In the genomic region with DNA sequence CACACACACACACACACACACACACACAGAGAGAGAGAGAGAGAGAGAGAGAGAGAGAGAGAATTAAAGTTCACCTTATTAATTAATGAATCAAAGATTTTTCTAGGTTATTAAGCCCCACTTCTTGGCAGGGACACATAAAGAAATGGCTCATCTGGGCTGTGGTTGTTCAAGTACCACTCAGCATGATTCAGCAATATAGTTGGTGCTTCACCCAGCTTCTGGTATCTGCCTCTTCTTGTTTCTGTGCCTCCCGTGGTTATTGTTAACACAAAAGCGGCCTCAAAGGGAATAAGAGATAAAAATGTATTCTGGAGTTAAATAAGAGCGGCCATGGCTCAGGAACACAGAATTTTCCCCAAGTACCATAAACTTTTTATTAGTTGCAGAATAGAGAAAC, we compare ENCODE assay signal across 16 mouse cellular contexts. TPM values are rescaled to one million over a fixed set of nuclear protein-coding genes. Genes with fewer than 3 reads are reported as not detected.
DNase-seq lines count a peak whose midpoint lies in the region; ATAC-seq and TF ChIP-seq lines count a peak whose summit lies in the region.
"Had no signal": no experiment of that assay in that cellular context is flagged by ENCODE, and none has a peak within 500 bp of the region (broad histone marks: within the 10 kb centered on the region; RNA-seq: fewer than 3 reads in every experiment).

No protein-coding gene starts in this region.

- H3K4me1 ChIP-seq in megakaryocyte, embryonic 14.5 days: peaks cover 55% of the 10 kb centered on the region
- peaks cover 25% of the 10 kb centered on the region for H3K4me1 ChIP-seq in liver, embryonic 13.5 days (replicated peaks)
- H3K4me1 ChIP-seq in hindbrain, postnatal 0 days (ENCODE audit: insufficient read depth, low read length): no peaks in the 10 kb centered on the region
- H3K4me1 ChIP-seq: forebrain, embryonic 12.5 days had no signal

- H3K9me3 ChIP-seq in megakaryocyte, embryonic 14.5 days: no peaks in the 10 kb centered on the region
- H3K9me3 ChIP-seq in liver, embryonic 13.5 days (replicated peaks): no peaks in the 10 kb centered on the region
- no peaks in the 10 kb centered on the region for H3K9me3 ChIP-seq in hindbrain, postnatal 0 days (ENCODE audit: low read length)
- H3K9me3 ChIP-seq: embryonic facial prominence, embryonic 12.5 days; forebrain, embryonic 12.5 days; hindbrain, embryonic 13.5 days; lung, embryonic 15.5 days; midbrain, embryonic 13.5 days had no signal

- TF ChIP-seq CTCF in hindbrain, postnatal 0 days (IDR thresholded peaks at IDR 0.05; ENCODE audit: low read depth): no peak

- peak overlapping the region; percentile 39; the same call in 1 of the 2 replicates for H3K9ac ChIP-seq in liver, embryonic 13.5 days
- H3K9ac ChIP-seq in hindbrain, postnatal 0 days (replicated peaks; ENCODE audit: low read length): no peak overlapping the region
- H3K9ac ChIP-seq: embryonic facial prominence, embryonic 12.5 days; forebrain, embryonic 12.5 days; hindbrain, embryonic 13.5 days; lung, embryonic 15.5 days; midbrain, embryonic 13.5 days had no signal

- 18% methylated on average over 3 of the region's 3 CpGs for WGBS in liver, embryonic 13.5 days (ENCODE audit: insufficient replicate concordance)
- WGBS in hindbrain, postnatal 0 days: 78% methylated on average over 3 of the region's 3 CpGs

- H3K4me3 ChIP-seq in megakaryocyte, embryonic 14.5 days (replicated peaks): peak overlapping the region; percentile 89
- H3K4me3 ChIP-seq in liver, embryonic 13.5 days (replicated peaks): no peak overlapping the region; the same call in 1 of the 2 replicates
- H3K4me3 ChIP-seq in hindbrain, postnatal 0 days (ENCODE audit: low read length): no peak overlapping the region
- H3K4me3 ChIP-seq: embryonic facial prominence, embryonic 12.5 days; forebrain, embryonic 12.5 days; hindbrain, embryonic 13.5 days; lung, embryonic 15.5 days; midbrain, embryonic 13.5 days had no signal

- H3K36me3 ChIP-seq in megakaryocyte, embryonic 14.5 days (replicated peaks; ENCODE audit: low read length): no peaks in the 10 kb centered on the region
- no peaks in the 10 kb centered on the region for H3K36me3 ChIP-seq in liver, embryonic 13.5 days
- H3K36me3 ChIP-seq in hindbrain, postnatal 0 days (ENCODE audit: insufficient read depth, low read length): no peaks in the 10 kb centered on the region
- H3K36me3 ChIP-seq: embryonic facial prominence, embryonic 12.5 days; forebrain, embryonic 12.5 days; hindbrain, embryonic 13.5 days; lung, embryonic 15.5 days; midbrain, embryonic 13.5 days had no signal

- DNase-seq in liver, embryonic 13.5 days: peak; percentile 27
- no peak for DNase-seq in adrenal gland, postnatal 14 days
- no peak for DNase-seq in hindbrain, postnatal 0 days (ENCODE audit: low spot score)
- DNase-seq in layer of hippocampus, postnatal 10 days (ENCODE audit: low spot score in 2 of 2): no peak
- DNase-seq: cerebellum, adult 11-12 months; left cerebral cortex, postnatal 4 days; spleen, adult 18-20 months had no signal

- no peak for ATAC-seq in megakaryocyte, adult 5-6 weeks (ENCODE audit: poor library complexity, severe bottlenecking)
- ATAC-seq in common myeloid progenitor, adult 5-6 weeks (replicated peaks; ENCODE audit: low read depth, poor library complexity, severe bottlenecking): peak; percentile 95
- ATAC-seq in liver, embryonic 13.5 days (ENCODE audit: low read depth): peak; percentile 83
- ATAC-seq in hindbrain, postnatal 0 days: no peak
- ATAC-seq: CD4-positive, CD25-positive, alpha-beta regulatory T cell, adult 4 months; midbrain, embryonic 13.5 days had no signal

- peaks cover 2% of the 10 kb centered on the region for H3K27me3 ChIP-seq in megakaryocyte, embryonic 14.5 days (replicated peaks)
- peaks cover 3% of the 10 kb centered on the region; the same call in 1 of the 2 replicates for H3K27me3 ChIP-seq in liver, embryonic 13.5 days
- H3K27me3 ChIP-seq in hindbrain, postnatal 0 days (ENCODE audit: insufficient read depth, low read length): no peaks in the 10 kb centered on the region
- H3K27me3 ChIP-seq: embryonic facial prominence, embryonic 12.5 days; forebrain, embryonic 12.5 days; hindbrain, embryonic 13.5 days; lung, embryonic 15.5 days; midbrain, embryonic 13.5 days had no signal

- no peak overlapping the region; the same call in 1 of the 2 replicates for H3K27ac ChIP-seq in liver, embryonic 13.5 days
- no peak overlapping the region for H3K27ac ChIP-seq in hindbrain, postnatal 0 days
- H3K27ac ChIP-seq: embryonic facial prominence, embryonic 12.5 days; forebrain, embryonic 12.5 days; hindbrain, embryonic 13.5 days; midbrain, embryonic 13.5 days had no signal

- peak overlapping the region; percentile 52 for H3K4me2 ChIP-seq in liver, embryonic 13.5 days
- H3K4me2 ChIP-seq in hindbrain, postnatal 0 days (ENCODE audit: low read depth, low read length): no peak overlapping the region
- H3K4me2 ChIP-seq: embryonic facial prominence, embryonic 12.5 days; forebrain, embryonic 12.5 days; hindbrain, embryonic 13.5 days; midbrain, embryonic 13.5 days had no signal

RNA-seq across cellular contexts. Expression of gene Slc22a23, which starts 53.9 kb away (rescaled TPM):
- 33.9 and 61.7 TPM in 2 replicates for polyA plus RNA-seq in megakaryocyte, embryonic 14.5 days (2012; ENCODE audit: insufficient read depth, low replicate concordance)
- 0.65 and 1.0 TPM in 2 replicates for total RNA-seq in megakaryocyte, adult 5-6 weeks (2015)
- total RNA-seq in megakaryocyte, adult 5-6 weeks (2017): 0.22 and 2.7 TPM in 2 replicates
- total RNA-seq in common myeloid progenitor, adult 5-6 weeks (2017): 4.6 and 14.1 TPM in 2 replicates
- polyA plus RNA-seq in liver, embryonic 13.5 days (2015; fragmentation: Nextera tagmentation; extraction: Ambion mirVana): 6.2 and 7.7 TPM in 2 replicates
- total RNA-seq in adrenal gland, postnatal 14 days (2021): 7.8 and 11.3 TPM in 2 replicates
- total RNA-seq in hindbrain, postnatal 0 days (2014; rRNA removed): 118 and 136 TPM in 2 replicates
- 12.4 and 12.9 TPM in 2 replicates for polyA plus RNA-seq in hindbrain, postnatal 0 days (2015; fragmentation: Nextera tagmentation; extraction: Ambion mirVana)
- total RNA-seq in layer of hippocampus, postnatal 10 days (2021): 10 to 100 TPM; 51.4 to 51.8 TPM

Comparison
In these comparisons a context has a peak if more than half of its experiments do, and no peak if none do; other contexts are left out.
1. ATAC-seq: peak in common myeloid progenitor, adult 5-6 weeks (single experiment) and liver, embryonic 13.5 days (single experiment); none in megakaryocyte, adult 5-6 weeks (single experiment) and hindbrain, postnatal 0 days (single experiment).